Mouse (Mus musculus): ENCODE results near the gene Lypd6b. TPM values are rescaled to one million over a fixed set of nuclear protein-coding genes. Genes with fewer than 3 reads are reported as not detected.
A peak's percentile ranks its signal among the peaks of the same experiment; 100 is the strongest.

Lypd6b gene
- polyA plus RNA-seq, 1 experiment from 2014 or later = 8.9 TPM

- H3K27ac ChIP-seq = peak overlapping the region; percentile 13; the same call in 1 of the 2 replicates
- H3K4me3 ChIP-seq (replicated peaks; ENCODE audit: low read depth, low read length) = no peak overlapping the region; the same call in 1 of the 2 replicates
- DNase-seq (ENCODE audit: low spot score) (peak; percentile 70), ATAC-seq (replicated peaks; ENCODE audit: low FRiP score, low read depth) (peak; percentile 30; the same call in 1 of the 2 replicates)
- H3K4me1 ChIP-seq (replicated peaks; ENCODE audit: insufficient read depth, low read length) = peaks cover 20% of the 10 kb centered on the region; the same call in 1 of the 2 replicates
- peak overlapping the region; percentile 39 for H3K4me2 ChIP-seq (ENCODE audit: low read length)
- WGBS = 31% methylated on average over 11 of the region's 11 CpGs
- H3K9me3 ChIP-seq (replicated peaks; ENCODE audit: low read length) = no peaks in the 10 kb centered on the region
- no peak overlapping the region for H3K9ac ChIP-seq (ENCODE audit: low read depth, low read length)
- TF ChIP-seq CTCF (IDR thresholded peaks at IDR 0.05; ENCODE audit: low read depth) = no peak
- H3K36me3 ChIP-seq (ENCODE audit: insufficient read depth, low read length) = no peaks in the 10 kb centered on the region
- H3K27me3 ChIP-seq (ENCODE audit: insufficient read depth, low read length) = no peaks in the 10 kb centered on the region
Observed at GRCm38 (mm10) chr2:49744251-49745093, 43.0 kb upstream of the Lypd6b start.

GRCm38 (mm10) chr2:49745094-49745781 lies 42.2 kb upstream of the Lypd6b start:
- peaks cover 20% of the 10 kb centered on the region; the same call in 1 of the 2 replicates for H3K4me1 ChIP-seq (replicated peaks; ENCODE audit: insufficient read depth, low read length)
- no peak overlapping the region for H3K27ac ChIP-seq
- H3K27me3 ChIP-seq (ENCODE audit: insufficient read depth, low read length) = no peaks in the 10 kb centered on the region
- no peaks in the 10 kb centered on the region for H3K9me3 ChIP-seq (replicated peaks; ENCODE audit: low read length)
- no peak for TF ChIP-seq CTCF (IDR thresholded peaks at IDR 0.05; ENCODE audit: low read depth)
- ATAC-seq (replicated peaks; ENCODE audit: low FRiP score, low read depth) = 0 out of 2 replicates have a peak, but pooled peaks have one; percentile 7
- no peak overlapping the region for H3K4me3 ChIP-seq (replicated peaks; ENCODE audit: low read depth, low read length)
- 49% methylated on average over 14 of the region's 14 CpGs for WGBS
- H3K9ac ChIP-seq (ENCODE audit: low read depth, low read length) = no peak overlapping the region
- no peak overlapping the region for H3K4me2 ChIP-seq (ENCODE audit: low read length)
- H3K36me3 ChIP-seq (ENCODE audit: insufficient read depth, low read length) = no peaks in the 10 kb centered on the region
- no peak for DNase-seq (ENCODE audit: low spot score)

- DNase-seq (ENCODE audit: low spot score) = peak; percentile 27
- no peak overlapping the region for H3K9ac ChIP-seq (ENCODE audit: low read depth, low read length)
- no peaks in the 10 kb centered on the region for H3K36me3 ChIP-seq (ENCODE audit: insufficient read depth, low read length)
- no peaks in the 10 kb centered on the region for H3K27me3 ChIP-seq (ENCODE audit: insufficient read depth, low read length)
- H3K4me1 ChIP-seq (replicated peaks; ENCODE audit: insufficient read depth, low read length) = peaks cover 20% of the 10 kb centered on the region; the same call in 1 of the 2 replicates
- no peaks in the 10 kb centered on the region for H3K9me3 ChIP-seq (replicated peaks; ENCODE audit: low read length)
- 0 out of 2 replicates have a peak, but pooled peaks have one; percentile 35 for ATAC-seq (replicated peaks; ENCODE audit: low FRiP score, low read depth)
- no peak overlapping the region for H3K4me2 ChIP-seq (ENCODE audit: low read length)
- no peak for TF ChIP-seq CTCF (IDR thresholded peaks at IDR 0.05; ENCODE audit: low read depth)
- H3K4me3 ChIP-seq (replicated peaks; ENCODE audit: low read depth, low read length) = no peak overlapping the region
- no peak overlapping the region for H3K27ac ChIP-seq
- 27% methylated on average over 7 of the region's 7 CpGs for WGBS
Observed at GRCm38 (mm10) chr2:49746947-49747346, 40.5 kb upstream of the Lypd6b start.

GRCm38 (mm10) chr2:49747670-49748069 lies 39.8 kb upstream of the Lypd6b start:
- Histone ChIP-seq H3K9ac (ENCODE audit: low read depth, low read length) (no peak overlapping the region), H3K4me3 (replicated peaks; ENCODE audit: low read depth, low read length) (no peak overlapping the region), H3K27ac (no peak overlapping the region), H3K9me3 (replicated peaks; ENCODE audit: low read length) (no peaks in the 10 kb centered on the region), H3K4me1 (replicated peaks; ENCODE audit: insufficient read depth, low read length) (peaks cover 20% of the 10 kb centered on the region; the same call in 1 of the 2 replicates), H3K36me3 (ENCODE audit: insufficient read depth, low read length) (no peaks in the 10 kb centered on the region), H3K4me2 (ENCODE audit: low read length) (no peak overlapping the region), H3K27me3 (ENCODE audit: insufficient read depth, low read length) (no peaks in the 10 kb centered on the region)
- TF ChIP-seq CTCF (IDR thresholded peaks at IDR 0.05; ENCODE audit: low read depth) = no peak
- no peak for ATAC-seq (replicated peaks; ENCODE audit: low FRiP score, low read depth)
- WGBS = 75% methylated on average over 2 of the region's 2 CpGs
- DNase-seq (ENCODE audit: low spot score) = no peak

GRCm38 (mm10) chr2:49748628-49749342 lies 38.7 kb upstream of the Lypd6b start:
- TF ChIP-seq CTCF (IDR thresholded peaks at IDR 0.05; ENCODE audit: low read depth) = peak; percentile 65
- no peak overlapping the region for H3K4me3 ChIP-seq (replicated peaks; ENCODE audit: low read depth, low read length)
- H3K4me2 ChIP-seq (ENCODE audit: low read length) = no peak overlapping the region
- no peaks in the 10 kb centered on the region for H3K36me3 ChIP-seq (ENCODE audit: insufficient read depth, low read length)
- H3K9ac ChIP-seq (ENCODE audit: low read depth, low read length) = no peak overlapping the region
- no peaks in the 10 kb centered on the region for H3K9me3 ChIP-seq (replicated peaks; ENCODE audit: low read length)
- DNase-seq (ENCODE audit: low spot score) (no peak), ATAC-seq (replicated peaks; ENCODE audit: low FRiP score, low read depth) (no peak)
- WGBS = 82% methylated on average over 14 of the region's 14 CpGs
- no peaks in the 10 kb centered on the region for H3K27me3 ChIP-seq (ENCODE audit: insufficient read depth, low read length)
- 0 out of 2 replicates have a peak, but pooled peaks cover 9% of the 10 kb centered on the region for H3K4me1 ChIP-seq (replicated peaks; ENCODE audit: insufficient read depth, low read length)
- H3K27ac ChIP-seq = no peak overlapping the region
